Comparison of ENCODE assay signal across 15 mouse cellular contexts in genomic region chr7:78883726-78884060, GRCm38 (mm10). TPM values are rescaled to one million over a fixed set of nuclear protein-coding genes. Genes with fewer than 3 reads are reported as not detected.
DNase-seq lines count a peak whose midpoint lies in the region; ATAC-seq and TF ChIP-seq lines count a peak whose summit lies in the region.
"Had no signal": no experiment of that assay in that cellular context is flagged by ENCODE, and none has a peak within 500 bp of the region (broad histone marks: within the 10 kb centered on the region; RNA-seq: fewer than 3 reads in every experiment).

No protein-coding gene starts in this region.

- no peaks in the 10 kb centered on the region for H3K9me3 ChIP-seq in stomach, embryonic 15.5 days
- no peaks in the 10 kb centered on the region for H3K9me3 ChIP-seq in stomach, postnatal 0 days (ENCODE audit: control insufficient read depth, low read length)
- no peaks in the 10 kb centered on the region for H3K9me3 ChIP-seq in hindbrain, embryonic 10.5 days
- H3K9me3 ChIP-seq in midbrain, embryonic 10.5 days (replicated peaks), result no peaks in the 10 kb centered on the region

- DNase-seq in stomach, postnatal 0 days (ENCODE audit: low spot score), result no peak
- DNase-seq in hindbrain, embryonic 10.5 days (ENCODE audit: low spot score), result no peak
- no peak for DNase-seq in midbrain, embryonic 10.5 days (ENCODE audit: low spot score)
- DNase-seq in adrenal gland, postnatal 4 days (ENCODE audit: low spot score in 2 of 2), result no peak
- DNase-seq in urinary bladder, postnatal 4 days (ENCODE audit: low spot score in 2 of 2), result no peak
- no peak for DNase-seq in lung, postnatal 14 days
- DNase-seq: cerebellum, postnatal 36 days; gastrocnemius, postnatal 36 days; kidney, adult 8-10 months; lung, postnatal 10 days; thymus, postnatal 36 days had no signal

- TF ChIP-seq POLR2A in olfactory bulb, adult 2 months (IDR thresholded peaks at IDR 0.05; ENCODE audit: insufficient read depth, low read depth, low read length), result no peak

- H3K36me3 ChIP-seq in stomach, embryonic 15.5 days, result no peaks in the 10 kb centered on the region
- no peaks in the 10 kb centered on the region for H3K36me3 ChIP-seq in stomach, postnatal 0 days (ENCODE audit: control insufficient read depth, insufficient read depth, low read length)
- no peaks in the 10 kb centered on the region for H3K36me3 ChIP-seq in hindbrain, embryonic 10.5 days
- peaks cover 12% of the 10 kb centered on the region for H3K36me3 ChIP-seq in midbrain, embryonic 10.5 days

- no peak for TF ChIP-seq CTCF in stomach, postnatal 0 days (IDR thresholded peaks at IDR 0.05; ENCODE audit: low read depth)
- no peak for TF ChIP-seq CTCF in olfactory bulb, adult 2 months (IDR thresholded peaks at IDR 0.05; ENCODE audit: insufficient read depth, low read depth, low read length)

- H3K4me3 ChIP-seq in stomach, embryonic 15.5 days (replicated peaks), result 0 out of 2 replicates have a peak overlapping the region, but pooled peaks have one; percentile 23
- H3K4me3 ChIP-seq in stomach, postnatal 0 days (ENCODE audit: low read depth, low read length), result no peak overlapping the region
- peak overlapping the region; percentile 57 for H3K4me3 ChIP-seq in hindbrain, embryonic 10.5 days
- H3K4me3 ChIP-seq in midbrain, embryonic 10.5 days, result peak overlapping the region; percentile 76
- peak overlapping the region; percentile 65 for H3K4me3 ChIP-seq in olfactory bulb, adult 2 months (ENCODE audit: insufficient read depth, low read depth, low read length)
- H3K4me3 ChIP-seq: myocyte had no signal

- 15% methylated on average over 8 of the region's 8 CpGs for WGBS in stomach, embryonic 15.5 days
- WGBS in stomach, postnatal 0 days, result 14% methylated on average over 8 of the region's 8 CpGs
- WGBS in hindbrain, embryonic 10.5 days, result 9% methylated on average over 8 of the region's 8 CpGs
- 10% methylated on average over 8 of the region's 8 CpGs for WGBS in midbrain, embryonic 10.5 days
- 5% methylated on average over 8 of the region's 8 CpGs for WGBS in olfactory bulb, adult 2 months

- peaks cover 10% of the 10 kb centered on the region; the same call in 1 of the 2 replicates for H3K4me1 ChIP-seq in stomach, embryonic 15.5 days
- no peaks in the 10 kb centered on the region for H3K4me1 ChIP-seq in stomach, postnatal 0 days (replicated peaks; ENCODE audit: control insufficient read depth, insufficient read depth)
- peaks cover 64% of the 10 kb centered on the region for H3K4me1 ChIP-seq in hindbrain, embryonic 10.5 days (replicated peaks)
- peaks cover 86% of the 10 kb centered on the region for H3K4me1 ChIP-seq in midbrain, embryonic 10.5 days
- peaks cover 43% of the 10 kb centered on the region for H3K4me1 ChIP-seq in olfactory bulb, adult 2 months (ENCODE audit: control insufficient read depth, insufficient read depth, low read length)

- ATAC-seq in stomach, embryonic 15.5 days (ENCODE audit: insufficient read depth, low FRiP score, low read depth), result no peak
- no peak for ATAC-seq in stomach, postnatal 0 days (ENCODE audit: low FRiP score, low TSS enrichment)
- ATAC-seq: activated CD4-positive, CD25-positive, alpha-beta regulatory T cell, adult 4 months had no signal

- peaks cover 33% of the 10 kb centered on the region for H3K27me3 ChIP-seq in stomach, embryonic 15.5 days (replicated peaks)
- H3K27me3 ChIP-seq in stomach, postnatal 0 days (ENCODE audit: control insufficient read depth, insufficient read depth, low read length), result no peaks in the 10 kb centered on the region; the same call in 1 of the 2 replicates
- peaks cover 59% of the 10 kb centered on the region for H3K27me3 ChIP-seq in hindbrain, embryonic 10.5 days (ENCODE audit: insufficient read depth, poor library complexity, severe bottlenecking)
- peaks cover 60% of the 10 kb centered on the region for H3K27me3 ChIP-seq in midbrain, embryonic 10.5 days (ENCODE audit: low read depth, poor library complexity, severe bottlenecking)

- H3K9ac ChIP-seq in stomach, embryonic 15.5 days, result no peak overlapping the region
- no peak overlapping the region for H3K9ac ChIP-seq in stomach, postnatal 0 days (ENCODE audit: low read length)

- H3K27ac ChIP-seq in stomach, embryonic 15.5 days, result no peak overlapping the region
- no peak overlapping the region for H3K27ac ChIP-seq in stomach, postnatal 0 days (replicated peaks)
- peak overlapping the region; percentile 86 for H3K27ac ChIP-seq in hindbrain, embryonic 10.5 days
- peak overlapping the region; percentile 87 for H3K27ac ChIP-seq in midbrain, embryonic 10.5 days (replicated peaks)
- H3K27ac ChIP-seq in olfactory bulb, adult 2 months (ENCODE audit: insufficient read depth, low read depth, low read length), result no peak overlapping the region

- no peak for TF ChIP-seq EP300 in stomach, postnatal 0 days (optimal IDR thresholded peaks at IDR 0.05)

- no peak overlapping the region; the same call in 1 of the 2 replicates for H3K4me2 ChIP-seq in stomach, embryonic 15.5 days
- H3K4me2 ChIP-seq in stomach, postnatal 0 days (replicated peaks; ENCODE audit: low read depth), result no peak overlapping the region

RNA-seq across cellular contexts. Expression of gene Aen, which starts 12.0 kb away (rescaled TPM):
- polyA plus RNA-seq in stomach, embryonic 15.5 days (2015; fragmentation: Nextera tagmentation; extraction: Ambion mirVana), result 37.9 and 39.8 TPM in 2 replicates
- polyA plus RNA-seq in stomach, postnatal 0 days (2015; fragmentation: Nextera tagmentation; extraction: Ambion mirVana), result 25.8 and 27.0 TPM in 2 replicates
- polyA plus RNA-seq in hindbrain, embryonic 10.5 days (2016; fragmentation: Nextera tagmentation; extraction: Ambion mirVana), result 59.0 and 73.4 TPM in 2 replicates
- 72.2 and 76.5 TPM in 2 replicates for polyA plus RNA-seq in midbrain, embryonic 10.5 days (2016; fragmentation: Nextera tagmentation; extraction: Ambion mirVana)
- polyA plus RNA-seq in olfactory bulb, adult 2 months (2012; ENCODE audit: insufficient read depth, insufficient read length, low replicate concordance, missing spikeins), result not detected in 2 replicates
- 10 to 100 TPM; 33.0 to 33.7 TPM for total RNA-seq in adrenal gland, postnatal 4 days (2021)

RNA-seq across cellular contexts. Expression of gene Isg20, which starts 29.5 kb away (rescaled TPM):
- 16.8 and 21.9 TPM in 2 replicates for polyA plus RNA-seq in stomach, embryonic 15.5 days (2015; fragmentation: Nextera tagmentation; extraction: Ambion mirVana)
- 10.6 and 10.9 TPM in 2 replicates for polyA plus RNA-seq in stomach, postnatal 0 days (2015; fragmentation: Nextera tagmentation; extraction: Ambion mirVana)
- polyA plus RNA-seq in hindbrain, embryonic 10.5 days (2016; fragmentation: Nextera tagmentation; extraction: Ambion mirVana), result 0.57 and 0.63 TPM in 2 replicates
- polyA plus RNA-seq in midbrain, embryonic 10.5 days (2016; fragmentation: Nextera tagmentation; extraction: Ambion mirVana), result 0.39 and 0.75 TPM in 2 replicates
- polyA plus RNA-seq in olfactory bulb, adult 2 months (2012; ENCODE audit: insufficient read depth, insufficient read length, low replicate concordance, missing spikeins), result not detected in 2 replicates
- total RNA-seq in adrenal gland, postnatal 4 days (2021), result 10 to 100 TPM in 1 of 2 experiments, 1 to 10 TPM in 1; 7.4 to 13.7 TPM

RNA-seq across cellular contexts. Expression of gene Det1, which starts 36.6 kb away (rescaled TPM):
- 15.6 and 18.0 TPM in 2 replicates for polyA plus RNA-seq in stomach, embryonic 15.5 days (2015; fragmentation: Nextera tagmentation; extraction: Ambion mirVana)
- 8.2 and 8.3 TPM in 2 replicates for polyA plus RNA-seq in stomach, postnatal 0 days (2015; fragmentation: Nextera tagmentation; extraction: Ambion mirVana)
- polyA plus RNA-seq in hindbrain, embryonic 10.5 days (2016; fragmentation: Nextera tagmentation; extraction: Ambion mirVana), result 20.9 and 21.2 TPM in 2 replicates
- 23.4 and 24.4 TPM in 2 replicates for polyA plus RNA-seq in midbrain, embryonic 10.5 days (2016; fragmentation: Nextera tagmentation; extraction: Ambion mirVana)
- polyA plus RNA-seq in olfactory bulb, adult 2 months (2012; ENCODE audit: insufficient read depth, insufficient read length, low replicate concordance, missing spikeins), result not detected in 2 replicates
- total RNA-seq in adrenal gland, postnatal 4 days (2021), result 10 to 100 TPM; 13.2 to 14.0 TPM

Comparison
In these comparisons a context has a peak if more than half of its experiments do, and no peak if none do; other contexts are left out.
1. H3K27ac ChIP-seq: peak in hindbrain, embryonic 10.5 days (single experiment) and midbrain, embryonic 10.5 days (single experiment); none in stomach, embryonic 15.5 days (single experiment), stomach, postnatal 0 days (single experiment) and olfactory bulb, adult 2 months (single experiment).